Mouse (Mus musculus) forebrain, embryonic 16.5 days (tissue): Measurements from ENCODE around the gene Krtap5-1. TPM values are rescaled to one million over a fixed set of nuclear protein-coding genes. Genes with fewer than 3 reads are reported as not detected.

ENCODE experiments used
- polyA plus RNA-seq: library from polyadenylated mRNA; unstranded; fragments of >200 nt; fragmentation: Nextera tagmentation; extraction: Ambion mirVana; gene quantifications from 2 replicates; pipeline ENCODE4 v1.2.1, GENCODE M21; 2015

The Krtap5-1 gene
- polyA plus RNA-seq, 1 experiment from 2014 or later = not detected

Other genes with a start within 250 kb of the Krtap5-1 start
- gene Mob2, start 236.1 kb downstream of the Krtap5-1 start, polyA plus RNA-seq = 53.2 and 54.2 TPM in 2 replicates
- gene Dusp8, start 201.3 kb downstream of the Krtap5-1 start, polyA plus RNA-seq = 84.9 and 98.7 TPM in 2 replicates
- 0.34 TPM in 1 of 2 replicates, not detected in the other for gene Gm45618, start 176.4 kb downstream of the Krtap5-1 start, polyA plus RNA-seq
- not detected in 2 replicates for gene Gm39115, start 161.1 kb downstream of the Krtap5-1 start, polyA plus RNA-seq
- gene Gm45337, start 152.5 kb downstream of the Krtap5-1 start, polyA plus RNA-seq = not detected in 2 replicates
- gene Gm29735, start 140.0 kb downstream of the Krtap5-1 start, polyA plus RNA-seq = not detected in 2 replicates
- gene Gm4553, start 131.4 kb downstream of the Krtap5-1 start, polyA plus RNA-seq = not detected in 2 replicates
- gene Krtap5-2, start 121.1 kb downstream of the Krtap5-1 start, polyA plus RNA-seq = not detected in 2 replicates
- not detected in 2 replicates for gene Gm10153, start 106.7 kb downstream of the Krtap5-1 start, polyA plus RNA-seq
- not detected in 2 replicates for gene Krtap5-3, start 95.8 kb downstream of the Krtap5-1 start, polyA plus RNA-seq
- gene Gm7579, start 85.3 kb downstream of the Krtap5-1 start, polyA plus RNA-seq = not detected in 2 replicates
- not detected in 2 replicates for gene Krtap5-5, start 67.1 kb downstream of the Krtap5-1 start, polyA plus RNA-seq
- not detected in 2 replicates for gene Gm40460, start 56.0 kb downstream of the Krtap5-1 start, polyA plus RNA-seq
- gene Gm2431, start 38.8 kb downstream of the Krtap5-1 start, polyA plus RNA-seq = not detected in 2 replicates
- not detected in 2 replicates for gene Gm4559, start 22.8 kb downstream of the Krtap5-1 start, polyA plus RNA-seq
- not detected in 2 replicates for gene Krtap5-4, start 6.4 kb upstream of the Krtap5-1 start, polyA plus RNA-seq
- 2.6 and 3.8 TPM in 2 replicates for gene Ifitm10, start 76.6 kb upstream of the Krtap5-1 start, polyA plus RNA-seq
- not detected in 2 replicates for gene Gm49369, start 85.5 kb upstream of the Krtap5-1 start, polyA plus RNA-seq
- gene Ctsd, start 90.9 kb upstream of the Krtap5-1 start, polyA plus RNA-seq = 203 and 208 TPM in 2 replicates
- not detected in 2 replicates for gene Syt8, start 137.7 kb upstream of the Krtap5-1 start, polyA plus RNA-seq
- gene Tnni2, start 144.7 kb upstream of the Krtap5-1 start, polyA plus RNA-seq = 0.89 TPM in 1 of 2 replicates, not detected in the other
- gene Lsp1, start 163.7 kb upstream of the Krtap5-1 start, polyA plus RNA-seq = 3.5 and 5.5 TPM in 2 replicates
- 0.73 and 1.2 TPM in 2 replicates for gene Tnnt3, start 201.7 kb upstream of the Krtap5-1 start, polyA plus RNA-seq
- gene Mrpl23, start 235.6 kb upstream of the Krtap5-1 start, polyA plus RNA-seq = 16.0 and 23.0 TPM in 2 replicates